Comparison of ENCODE assay signal across 7 mouse cellular contexts in the genomic region with DNA sequence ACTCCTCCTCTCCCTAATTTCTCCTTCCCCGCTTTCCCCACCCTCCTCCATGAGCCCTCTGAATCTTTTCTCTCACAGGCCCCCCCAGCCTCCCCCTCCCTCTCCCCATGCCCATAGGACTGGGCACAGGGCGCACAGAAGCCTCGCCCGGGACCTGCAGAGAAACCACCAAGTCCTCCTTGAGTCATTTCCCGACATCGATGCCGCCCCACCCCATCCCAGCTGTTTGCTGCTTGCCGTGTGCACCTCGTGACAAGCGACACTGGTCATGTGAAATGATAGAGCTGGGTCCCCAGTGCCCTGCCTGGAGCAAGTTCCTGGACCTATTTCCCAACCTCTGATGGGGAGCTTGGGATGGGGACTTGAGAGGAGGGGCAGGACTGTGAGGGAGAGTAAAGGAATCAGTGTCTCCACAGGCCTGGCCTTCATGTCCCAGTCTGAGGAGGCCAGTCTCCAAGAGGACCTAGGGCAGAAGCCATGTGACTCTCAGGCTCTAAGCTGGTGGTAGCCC. TPM values are rescaled to one million over a fixed set of nuclear protein-coding genes. Genes with fewer than 3 reads are reported as not detected.
DNase-seq lines count a peak whose midpoint lies in the region; ATAC-seq and TF ChIP-seq lines count a peak whose summit lies in the region.

No protein-coding gene starts in this region.

- H3K4me2 ChIP-seq in hindbrain, embryonic 13.5 days, result peak overlapping the region; percentile 14; the same call in 1 of the 2 replicates
- H3K4me2 ChIP-seq in neural tube, embryonic 15.5 days, result no peak overlapping the region

- H3K9ac ChIP-seq in hindbrain, embryonic 13.5 days, result peak overlapping the region; percentile 1; the same call in 1 of the 2 replicates
- no peak overlapping the region for H3K9ac ChIP-seq in neural tube, embryonic 15.5 days (replicated peaks)

- peak; percentile 18 to 40 for DNase-seq in CD8-positive naive resting alpha-beta T cell, adult 2 months (ENCODE audit: low read depth in 2 of 2, low spot score in 2 of 2)
- peak; percentile 77 for DNase-seq in adipocyte (ENCODE audit: low spot score)
- peak; percentile 86 for DNase-seq in gastrocnemius, adult 2 months
- DNase-seq in lung, postnatal 10 days, result peak; percentile 67
- no peak for DNase-seq in spleen, adult 18-20 months

- H3K4me1 ChIP-seq in hindbrain, embryonic 13.5 days (replicated peaks), result peaks cover 39% of the 10 kb centered on the region
- peaks cover 35% of the 10 kb centered on the region for H3K4me1 ChIP-seq in neural tube, embryonic 15.5 days

- no peaks in the 10 kb centered on the region for H3K9me3 ChIP-seq in hindbrain, embryonic 13.5 days
- H3K9me3 ChIP-seq in neural tube, embryonic 15.5 days (replicated peaks), result no peaks in the 10 kb centered on the region

- WGBS in hindbrain, embryonic 13.5 days, result 41% methylated on average over 10 of the region's 10 CpGs
- WGBS in neural tube, embryonic 15.5 days, result 39% methylated on average over 10 of the region's 10 CpGs

- no peak for TF ChIP-seq CTCF in gastrocnemius, adult 2 months (IDR thresholded peaks at IDR 0.05)

- H3K4me3 ChIP-seq in gastrocnemius, adult 2 months, result peak overlapping the region; percentile 43
- H3K4me3 ChIP-seq in hindbrain, embryonic 13.5 days, result no peak overlapping the region
- no peak overlapping the region for H3K4me3 ChIP-seq in neural tube, embryonic 15.5 days (replicated peaks)

- no peaks in the 10 kb centered on the region for H3K27me3 ChIP-seq in hindbrain, embryonic 13.5 days
- H3K27me3 ChIP-seq in neural tube, embryonic 15.5 days (replicated peaks), result no peaks in the 10 kb centered on the region

- H3K27ac ChIP-seq in gastrocnemius, adult 2 months, result peak overlapping the region; percentile 84
- H3K27ac ChIP-seq in hindbrain, embryonic 13.5 days, result peak overlapping the region; percentile 78
- peak overlapping the region; percentile 80 for H3K27ac ChIP-seq in neural tube, embryonic 15.5 days (replicated peaks)

- intact Hi-C loops in gastrocnemius, adult 2 months (cut with DNase I), result no loop called here

- ATAC-seq in hindbrain, embryonic 13.5 days (ENCODE audit: low FRiP score), result peak; percentile 73
- ATAC-seq in neural tube, embryonic 15.5 days (ENCODE audit: low FRiP score), result peak; percentile 65

- peaks cover 7% of the 10 kb centered on the region for H3K36me3 ChIP-seq in hindbrain, embryonic 13.5 days
- peaks cover 8% of the 10 kb centered on the region; the same call in 1 of the 2 replicates for H3K36me3 ChIP-seq in neural tube, embryonic 15.5 days

RNA-seq across cellular contexts. Expression of a gene that starts 53.4 kb away (rescaled TPM):
- 10 to 100 TPM in 1 of 2 experiments, 1 to 10 TPM in 1; 5.9 to 10.5 TPM for total RNA-seq in gastrocnemius, adult 2 months (2021)
- 28.7 and 30.9 TPM in 2 replicates for polyA plus RNA-seq in hindbrain, embryonic 13.5 days (2015; fragmentation: Nextera tagmentation; extraction: Ambion mirVana)
- 38.8 and 39.3 TPM in 2 replicates for polyA plus RNA-seq in neural tube, embryonic 15.5 days (2015; fragmentation: Nextera tagmentation; extraction: Ambion mirVana)

Comparison
In these comparisons a context has a peak if more than half of its experiments do, and no peak if none do; other contexts are left out.
1. DNase-seq: peak in CD8-positive naive resting alpha-beta T cell, adult 2 months (2 of 2), adipocyte (single experiment), gastrocnemius, adult 2 months (single experiment) and lung, postnatal 10 days (single experiment); none in spleen, adult 18-20 months (0 of 2).
2. Peak in every context shown above with its lines, with median percentiles within 50 percentile points of each other: H3K27ac ChIP-seq.